Mouse (Mus musculus) stomach, postnatal 0 days (tissue): ENCODE measurements at regions not wholly inside any gene's neighbourhood (a gene's known extent, or its start where the extent isn't known, plus 50 kb on each side); places are given as distances from the start of the nearest gene placed in this dataset.

ENCODE experiments used
- CTCF ChIP-seq: IDR thresholded peaks from 2 replicates; pipeline ENCODE4 v1.5.1; 2016; ENCODE audit warnings: antibody characterized with exemption, low read depth, mild to moderate bottlenecking, moderate library complexity
- EP300 ChIP-seq: optimal IDR thresholded peaks from 2 replicates; pipeline ENCODE3; 2016; ENCODE audit warnings: antibody characterized with exemption

DNA sequence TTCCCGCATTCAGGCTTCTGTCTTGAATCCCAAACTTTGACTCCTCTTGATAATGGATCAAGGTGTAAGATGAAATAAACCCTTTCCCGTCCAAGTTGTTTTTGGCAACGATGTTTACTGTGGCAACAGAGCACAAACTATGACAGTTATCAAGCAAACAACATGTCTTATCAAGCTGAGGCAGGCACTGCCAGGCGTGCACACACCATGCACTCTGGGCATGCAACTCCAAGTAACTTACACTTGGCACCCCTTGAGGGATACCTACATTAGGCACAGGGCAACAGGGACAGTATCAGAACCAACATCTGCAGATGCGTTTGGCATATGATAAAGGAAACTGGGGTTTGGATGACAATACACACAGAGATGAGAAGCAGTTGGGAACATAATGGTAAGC, 108.8 kb upstream of the Chrna7 start:
- TF ChIP-seq CTCF, result no peak
- TF ChIP-seq EP300, result no peak
